ENCODE assay signal across 8 mouse cellular contexts in genomic region chr12:76369978-76370830, GRCm38 (mm10). TPM values are rescaled to one million over a fixed set of nuclear protein-coding genes. Genes with fewer than 3 reads are reported as not detected.
DNase-seq lines count a peak whose midpoint lies in the region; ATAC-seq and TF ChIP-seq lines count a peak whose summit lies in the region.

Gene Zbtb1, plus strand, starts transcription at chr12:76370266.

- no peaks in the 10 kb centered on the region for H3K27me3 ChIP-seq in embryonic facial prominence, embryonic 14.5 days (replicated peaks; ENCODE audit: control insufficient read depth, insufficient read depth, low read length)
- H3K27me3 ChIP-seq in kidney, embryonic 14.5 days (ENCODE audit: control insufficient read depth, insufficient read depth, low read length) = no peaks in the 10 kb centered on the region
- no peaks in the 10 kb centered on the region for H3K27me3 ChIP-seq in liver, adult 2 months (ENCODE audit: control insufficient read depth, insufficient read depth, low read length)

- peaks cover 39% of the 10 kb centered on the region for H3K4me1 ChIP-seq in embryonic facial prominence, embryonic 14.5 days (ENCODE audit: control insufficient read depth, insufficient read depth, low read length)
- peaks cover 42% of the 10 kb centered on the region for H3K4me1 ChIP-seq in kidney, embryonic 14.5 days (ENCODE audit: control insufficient read depth, insufficient read depth, low read length)
- H3K4me1 ChIP-seq in liver, adult 2 months (ENCODE audit: control insufficient read depth, insufficient read depth, low read length) = peaks cover 3% of the 10 kb centered on the region; the same call in 1 of the 2 replicates

- no peaks in the 10 kb centered on the region for H3K9me3 ChIP-seq in embryonic facial prominence, embryonic 14.5 days (ENCODE audit: control insufficient read depth, low read length)
- H3K9me3 ChIP-seq in kidney, embryonic 14.5 days (ENCODE audit: control insufficient read depth, low read length) = no peaks in the 10 kb centered on the region

- TF ChIP-seq CTCF in liver, adult 2 months (IDR thresholded peaks at IDR 0.05; ENCODE audit: low read depth, low read length) = no peak

- peak within 1 kb of the TSS; percentile 99 for H3K9ac ChIP-seq in embryonic facial prominence, embryonic 14.5 days (ENCODE audit: low read depth, low read length)
- peak within 1 kb of the TSS; percentile 99 for H3K9ac ChIP-seq in kidney, embryonic 14.5 days (ENCODE audit: low read depth, low read length)
- peak within 1 kb of the TSS; percentile 100 for H3K9ac ChIP-seq in liver, adult 2 months (ENCODE audit: low read depth, low read length)

- H3K4me3 ChIP-seq in embryonic facial prominence, embryonic 14.5 days (ENCODE audit: low read depth, low read length) = peak within 1 kb of the TSS; percentile 99
- H3K4me3 ChIP-seq in kidney, embryonic 14.5 days (ENCODE audit: low read length) = peak within 1 kb of the TSS; percentile 98
- peak within 1 kb of the TSS; percentile 98 for H3K4me3 ChIP-seq in liver, adult 2 months (ENCODE audit: insufficient read depth, low read depth, low read length)

- H3K27ac ChIP-seq in embryonic facial prominence, embryonic 14.5 days (replicated peaks; ENCODE audit: low read depth, low read length) = peak within 1 kb of the TSS; percentile 100
- H3K27ac ChIP-seq in kidney, embryonic 14.5 days (ENCODE audit: low read depth, low read length) = peak within 1 kb of the TSS; percentile 100
- H3K27ac ChIP-seq in liver, adult 2 months (replicated peaks; ENCODE audit: insufficient read depth, low read depth, low read length) = peak within 1 kb of the TSS; percentile 96

- ATAC-seq in embryonic facial prominence, embryonic 14.5 days (ENCODE audit: low read depth) = peak; percentile 67
- peak; percentile 67 for ATAC-seq in kidney, embryonic 14.5 days (ENCODE audit: low FRiP score, low TSS enrichment)
- ATAC-seq in monocyte, adult 5-6 weeks (replicated peaks; ENCODE audit: insufficient number of reproducible peaks, low FRiP score, low TSS enrichment, poor library complexity, severe bottlenecking) = peak; percentile 13; the same call in 1 of the 2 replicates

- peaks cover 26% of the 10 kb centered on the region; the same call in 1 of the 2 replicates for H3K79me2 ChIP-seq in liver, adult 2 months (ENCODE audit: control insufficient read depth, insufficient read depth, low read length)

- H3K4me2 ChIP-seq in embryonic facial prominence, embryonic 14.5 days (ENCODE audit: low read depth, low read length) = peak within 1 kb of the TSS; percentile 82
- H3K4me2 ChIP-seq in kidney, embryonic 14.5 days (replicated peaks; ENCODE audit: low read depth, low read length) = peak within 1 kb of the TSS; percentile 73

- DNase-seq in 3T3-L1 (ENCODE audit: low read depth, low spot score) = peak; percentile 71
- peak; percentile 84 to 87 for DNase-seq in adrenal gland, postnatal 36 days
- DNase-seq in embryonic facial prominence, embryonic 14.5 days (ENCODE audit: low spot score) = peak; percentile 86
- DNase-seq in heart, adult 9 months (ENCODE audit: low spot score in 2 of 2) = peak; percentile 81 to 83
- DNase-seq in liver, adult 2 months (ENCODE audit: extremely low read depth, low read depth, low spot score) = peak; percentile 60
- DNase-seq in spleen, postnatal 4 days (ENCODE audit: low spot score in 2 of 2) = peak; percentile 81 to 91

- no peaks in the 10 kb centered on the region for H3K36me3 ChIP-seq in embryonic facial prominence, embryonic 14.5 days (ENCODE audit: control insufficient read depth, insufficient read depth, low read length)
- no peaks in the 10 kb centered on the region for H3K36me3 ChIP-seq in kidney, embryonic 14.5 days (ENCODE audit: control insufficient read depth, insufficient read depth, low read length)
- no peaks in the 10 kb centered on the region for H3K36me3 ChIP-seq in liver, adult 2 months (ENCODE audit: control insufficient read depth, insufficient read depth, low read length)

- WGBS in embryonic facial prominence, embryonic 14.5 days = 0% methylated on average over 22 of the region's 99 CpGs
- under 1% methylated on average over 76 of the region's 99 CpGs for WGBS in kidney, embryonic 14.5 days
- under 1% methylated on average over 95 of the region's 99 CpGs for WGBS in liver, adult 2 months

- 0 out of 2 replicates have a peak, but pooled peaks have one; percentile 30 for TF ChIP-seq POLR2A in liver, adult 2 months (IDR thresholded peaks at IDR 0.05; ENCODE audit: extremely low read depth, insufficient read depth, low read length)

RNA-seq across cellular contexts. Expression of gene Zbtb1, which starts in this region (rescaled TPM):
- total RNA-seq in adrenal gland, postnatal 36 days (2021) = 1 to 10 TPM; 5.2 to 5.8 TPM
- polyA plus RNA-seq in embryonic facial prominence, embryonic 14.5 days (2014; fragmentation: Nextera tagmentation; extraction: Ambion mirVana) = 9.5 and 9.8 TPM in 2 replicates
- polyA plus RNA-seq in kidney, embryonic 14.5 days (2014; fragmentation: Nextera tagmentation; extraction: Ambion mirVana) = 8.3 and 12.5 TPM in 2 replicates
- 2.1 and 2.2 TPM in 2 replicates for total RNA-seq in liver, adult 2 months (2014; rRNA removed)
- 0.60 and 0.70 TPM in 2 replicates for polyA plus RNA-seq in liver, adult 2 months (2012; rRNA removed)
- 17.2 to 22.9 TPM (median 19.8 TPM) in 3 replicates for total RNA-seq in monocyte, adult 5-6 weeks (2017)

Comparison
In these comparisons a context has a peak if more than half of its experiments do, and no peak if none do; other contexts are left out.
1. Peak in every context shown above with its lines: DNase-seq, ATAC-seq, H3K4me3 ChIP-seq and H3K27ac ChIP-seq.
2. ATAC-seq: peak in every context shown above with its lines; median percentile 67 in embryonic facial prominence, embryonic 14.5 days; 67 in kidney, embryonic 14.5 days; 13 in monocyte, adult 5-6 weeks.